Mouse (Mus musculus): ENCODE data around the gene Vmn1r122.
"Not testable (repeated sequence)": the region's sequence is repeated elsewhere in the genome, so short reads cannot be mapped to it uniquely, and the experiment has no call there.

Gene Vmn1r122

DNA sequence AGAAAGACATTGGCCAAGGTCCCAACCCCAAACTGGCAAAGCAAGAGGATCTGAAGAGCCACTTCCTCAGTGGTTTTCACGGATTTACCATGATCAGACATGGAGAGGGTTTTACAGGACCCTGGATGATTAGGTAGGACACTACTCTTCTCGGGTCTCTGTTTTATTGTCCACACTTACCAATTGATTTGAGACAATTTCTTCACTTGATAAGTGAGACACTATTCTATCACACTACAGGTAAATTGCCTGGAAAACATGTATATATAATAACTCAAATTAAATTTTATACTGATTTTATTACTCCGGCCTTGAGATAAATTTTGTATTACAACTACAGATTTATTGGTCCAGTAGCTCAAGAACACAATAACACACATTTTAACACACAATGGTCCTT, at the start of gene Vmn1r122:
Gene Vmn1r122 (minus strand): TSS at position 101 of the 400 bp plus-strand sequence.
- DNase-seq (ENCODE audit: low spot score) = not testable (repeated sequence)

DNA sequence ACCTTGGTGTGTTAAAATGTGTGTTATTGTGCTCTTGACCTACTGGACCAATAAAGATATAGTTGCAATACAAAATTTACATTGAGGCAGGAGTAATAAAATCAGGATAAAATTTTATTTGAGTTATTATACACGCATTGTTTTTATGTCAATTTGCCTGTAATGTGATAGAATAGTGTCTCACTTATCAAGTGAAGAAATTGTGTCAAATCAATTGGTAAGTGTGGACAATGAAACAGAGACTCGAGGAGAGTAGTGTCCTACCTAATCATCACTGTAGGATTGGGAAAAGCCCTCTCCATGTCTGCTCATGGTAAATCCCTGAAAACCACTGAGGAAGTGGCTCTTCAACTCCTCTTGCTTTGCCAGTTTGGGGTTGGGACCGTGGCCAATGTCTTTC, 28.0 kb upstream of the Vmn1r122 start, which contains the start of gene Vmn1r123:
Gene Vmn1r123 (plus strand): TSS at position 301 of the 400 bp plus-strand sequence.
- not testable (repeated sequence) for DNase-seq (ENCODE audit: low spot score)

DNA sequence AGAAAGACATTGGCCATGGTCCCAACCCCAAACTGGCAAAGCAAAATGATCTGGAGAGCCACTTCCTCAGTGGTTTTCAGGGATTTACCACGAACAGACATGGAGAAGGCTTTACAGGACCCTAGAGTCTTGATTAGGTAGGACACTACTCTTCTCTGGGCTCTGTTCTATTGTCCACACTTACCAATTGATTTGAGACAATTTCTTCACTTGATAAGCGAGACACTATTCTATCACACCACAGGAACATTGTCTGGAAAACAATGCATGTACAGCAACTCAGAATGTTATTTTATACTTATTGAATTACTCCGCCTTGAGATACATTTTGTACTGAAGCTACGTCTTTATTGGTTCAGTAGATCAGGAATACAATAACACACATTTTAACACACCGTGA, 35.5 kb downstream of the Vmn1r122 start, which contains the start of gene Vmn1r121:
Gene Vmn1r121 (minus strand): TSS at position 101 of the 400 bp plus-strand sequence.
- DNase-seq (ENCODE audit: low spot score) = not testable (repeated sequence)

All from testis, postnatal 14 days (tissue).